Mouse (Mus musculus) layer of hippocampus, adult 9-11 months (tissue): ENCODE data around the gene Hdac11.
A peak's percentile ranks its signal among the peaks of the same experiment; 100 is the strongest.

Experiments used
- DNase-seq: peaks from one replicate; pipeline ENCODE4 v3.0.0; 2022

The Hdac11 gene

DNA sequence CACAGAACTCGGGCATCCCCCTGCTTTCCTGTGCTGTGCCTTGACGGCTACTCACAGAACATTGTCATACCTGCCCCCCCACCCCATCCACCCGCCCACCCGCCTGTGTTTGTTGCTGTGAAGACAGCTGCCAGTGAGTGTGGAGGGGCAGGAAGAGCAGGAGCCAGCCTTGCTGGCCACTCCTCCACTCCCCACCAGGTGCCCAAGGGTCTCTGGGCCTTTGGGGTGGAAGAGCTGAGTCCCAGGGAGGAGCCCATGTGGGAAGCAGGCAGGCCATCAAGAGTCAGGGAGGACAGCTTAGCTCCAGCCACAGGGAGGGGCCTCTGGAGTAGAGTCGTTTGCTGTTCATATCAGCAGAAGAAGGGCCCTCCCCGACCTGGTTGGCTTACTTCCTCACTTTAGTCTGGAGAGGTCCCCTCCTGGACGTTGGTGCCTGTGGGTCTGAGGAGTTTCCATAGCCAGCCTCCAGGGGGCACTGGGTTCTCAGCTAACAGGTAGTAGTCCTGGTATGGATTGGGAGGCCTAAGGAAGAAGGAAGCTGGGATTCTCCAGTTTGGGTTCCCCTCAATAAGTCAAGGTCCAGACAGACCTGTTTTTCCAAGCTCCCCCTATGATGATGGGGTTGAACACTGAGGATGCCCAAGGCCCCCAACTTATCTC lies 16.9 kb downstream of the Hdac11 start:
- no peak for DNase-seq

- DNase-seq, result no peak
Measured at GRCm38 (mm10) chr6:91174211-91174610, 17.7 kb downstream of the Hdac11 start.

- DNase-seq, result peak; percentile 52
Measured at GRCm38 (mm10) chr6:91180767-91181171, 24.3 kb downstream of the Hdac11 start.

GRCm38 (mm10) chr6:91181320-91181719 lies 24.9 kb downstream of the Hdac11 start:
- no peak for DNase-seq

- no peak for DNase-seq
Measured at GRCm38 (mm10) chr6:91182075-91182490, 25.6 kb downstream of the Hdac11 start.

GRCm38 (mm10) chr6:91183041-91183440 lies 26.6 kb downstream of the Hdac11 start:
- DNase-seq, result no peak

DNA sequence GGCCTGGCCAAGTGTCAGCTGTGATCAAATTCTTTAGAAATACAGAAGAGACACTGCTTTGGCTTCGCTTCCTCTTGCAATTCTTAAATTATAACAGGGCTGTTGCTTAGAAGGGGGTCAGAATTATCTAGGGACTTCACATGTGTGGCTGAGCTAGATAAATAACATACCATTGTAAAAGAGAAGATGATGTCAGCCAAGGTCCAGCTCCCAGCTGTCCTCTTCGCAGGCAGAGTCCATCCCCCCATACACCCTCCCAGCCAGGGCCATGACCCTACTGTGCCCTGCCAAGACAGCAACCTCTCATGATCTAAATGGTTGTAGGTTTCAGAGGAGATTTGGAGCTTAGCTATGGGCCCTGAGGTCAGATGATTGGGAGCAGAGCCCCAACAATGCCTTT lies 27.5 kb downstream of the Hdac11 start:
- no peak for DNase-seq

GRCm38 (mm10) chr6:91184776-91185175 lies 28.3 kb downstream of the Hdac11 start:
- DNase-seq, result no peak

DNA sequence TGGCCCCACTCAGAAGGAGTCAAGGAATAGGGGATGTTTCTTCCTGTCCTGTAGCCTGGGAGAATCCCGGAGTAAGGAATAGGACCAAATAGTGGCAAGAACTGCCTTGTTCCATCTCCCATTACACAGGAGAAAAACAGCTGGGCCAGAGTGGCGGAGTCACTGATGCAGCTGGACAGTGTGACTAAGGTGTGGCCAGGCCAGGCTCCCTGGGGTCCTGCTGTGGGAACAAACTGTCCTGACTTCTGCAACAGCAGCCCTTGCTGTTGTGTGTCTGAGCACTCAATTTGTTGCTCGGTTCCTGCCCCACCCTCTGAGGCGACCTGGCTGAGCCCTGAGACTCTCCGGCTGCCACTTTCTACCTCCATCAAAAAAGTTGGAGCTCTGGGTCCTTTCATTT lies 29.0 kb downstream of the Hdac11 start:
- DNase-seq, result no peak

DNA sequence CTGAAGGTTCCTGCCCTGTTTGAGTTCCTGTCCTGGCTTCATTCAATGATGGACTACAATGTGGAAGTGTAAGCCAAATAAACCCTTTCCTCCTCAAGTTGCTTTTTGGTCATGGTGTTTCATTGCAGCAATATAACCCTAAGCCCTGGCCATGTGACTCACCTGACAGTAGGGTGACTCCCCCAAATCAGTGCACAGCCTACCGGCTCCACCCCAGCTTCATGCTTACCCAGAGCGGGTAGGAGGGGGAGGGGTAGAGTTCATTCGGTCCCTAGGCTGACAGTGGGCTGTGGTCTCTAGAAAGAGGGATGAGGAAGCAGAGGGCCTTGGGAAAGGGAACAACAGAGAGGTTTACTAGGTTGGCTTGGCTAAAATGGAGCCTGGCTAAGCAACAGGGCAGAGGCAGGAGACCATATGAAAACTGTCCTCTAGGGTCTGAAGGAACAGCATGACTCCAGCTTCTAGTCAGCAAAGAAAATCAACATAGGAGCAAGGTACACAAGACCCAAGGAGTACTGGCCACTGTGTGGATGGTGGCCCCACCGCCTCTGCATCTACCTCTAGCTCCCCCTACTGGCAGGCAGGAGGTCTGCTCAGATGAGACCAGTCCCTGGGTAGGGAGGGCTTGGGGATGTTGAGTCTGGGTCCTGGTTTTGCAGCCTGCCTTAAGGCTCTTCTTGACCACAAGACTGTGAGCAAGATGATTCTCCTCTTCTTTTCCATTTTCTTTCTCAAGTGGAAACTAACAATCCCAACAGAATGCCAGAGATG lies 29.9 kb downstream of the Hdac11 start:
- no peak for DNase-seq

DNA sequence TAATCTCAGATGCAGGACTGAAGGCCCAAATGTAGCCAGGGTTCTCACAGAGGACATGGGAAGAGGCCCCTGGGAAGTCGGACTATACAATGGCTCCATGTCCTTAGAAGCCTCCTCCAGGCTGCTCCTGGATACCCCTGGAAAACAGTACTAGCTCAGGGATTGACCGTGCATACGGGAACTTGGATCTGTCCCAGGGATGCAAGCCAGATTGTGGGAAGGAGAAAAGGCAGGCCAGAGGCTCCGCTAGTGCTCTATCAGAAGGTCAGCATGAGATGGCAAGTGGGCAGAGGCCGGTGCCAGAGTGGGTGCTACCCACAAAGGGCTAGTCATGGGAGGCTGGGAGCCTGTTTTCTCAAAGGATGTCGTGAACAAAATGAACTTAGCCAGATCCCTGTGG lies 30.5 kb downstream of the Hdac11 start:
- no peak for DNase-seq

DNA sequence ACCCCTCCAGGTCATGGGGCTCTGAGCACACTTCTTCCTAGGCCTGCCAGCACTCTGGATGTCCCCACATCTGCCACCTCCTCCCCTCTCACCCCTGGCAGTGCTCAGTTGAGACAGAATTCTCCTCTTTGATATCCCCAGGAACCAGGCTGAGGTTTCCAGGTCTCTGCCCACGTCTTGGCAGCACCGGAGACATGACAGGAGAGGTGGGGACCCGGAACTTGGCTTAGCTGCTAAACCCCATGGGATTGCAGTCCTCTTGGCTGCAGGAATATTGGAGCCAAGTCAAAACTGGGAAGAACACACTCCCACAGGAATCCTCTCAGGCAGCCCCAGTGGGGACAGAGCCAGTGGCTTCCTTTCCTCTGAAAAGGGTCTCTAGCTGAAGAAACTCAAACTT lies 31.4 kb downstream of the Hdac11 start:
- no peak for DNase-seq

- no peak for DNase-seq
Measured at GRCm38 (mm10) chr6:91189971-91190370, 33.5 kb downstream of the Hdac11 start.

DNA sequence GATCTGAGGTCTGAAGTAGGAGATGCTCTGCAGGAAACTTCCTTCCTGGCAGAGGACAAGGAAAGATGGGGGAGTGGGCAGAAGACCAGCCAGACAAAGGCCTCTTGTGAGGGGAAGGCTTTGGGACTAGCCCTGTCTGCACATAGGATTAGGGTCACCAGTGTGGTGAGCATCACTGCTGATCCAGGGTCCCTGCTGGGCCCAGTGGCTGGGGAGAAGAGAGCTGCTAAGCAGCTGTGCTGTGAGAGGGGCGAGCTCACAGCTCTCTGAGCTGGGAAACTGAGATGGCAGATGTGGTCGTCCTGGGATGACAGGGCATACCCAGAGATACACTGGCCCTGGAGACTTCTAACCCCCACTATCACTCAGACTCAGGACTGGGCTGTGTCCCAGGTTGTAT lies 35.0 kb downstream of the Hdac11 start:
- DNase-seq, result no peak

DNA sequence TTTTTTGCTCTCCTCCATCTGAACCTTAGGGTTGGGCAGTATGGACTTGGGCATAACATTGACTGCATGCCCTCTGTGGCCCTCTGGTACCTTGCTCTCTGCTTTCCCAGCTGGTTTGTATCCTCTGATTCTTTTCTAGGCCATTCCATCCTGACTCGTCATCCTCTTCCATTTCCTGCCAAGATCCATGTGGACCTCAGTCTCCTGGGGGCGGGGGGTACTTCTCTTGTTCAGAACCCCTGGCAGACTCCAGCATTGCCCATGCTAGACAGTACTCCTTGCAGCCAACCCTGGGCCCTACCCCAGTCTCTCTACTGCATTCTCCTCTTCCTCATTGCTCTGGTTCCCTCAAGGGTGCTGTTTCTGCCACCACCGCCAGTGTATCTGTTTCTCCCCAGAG lies 36.0 kb downstream of the Hdac11 start:
- no peak for DNase-seq

DNA sequence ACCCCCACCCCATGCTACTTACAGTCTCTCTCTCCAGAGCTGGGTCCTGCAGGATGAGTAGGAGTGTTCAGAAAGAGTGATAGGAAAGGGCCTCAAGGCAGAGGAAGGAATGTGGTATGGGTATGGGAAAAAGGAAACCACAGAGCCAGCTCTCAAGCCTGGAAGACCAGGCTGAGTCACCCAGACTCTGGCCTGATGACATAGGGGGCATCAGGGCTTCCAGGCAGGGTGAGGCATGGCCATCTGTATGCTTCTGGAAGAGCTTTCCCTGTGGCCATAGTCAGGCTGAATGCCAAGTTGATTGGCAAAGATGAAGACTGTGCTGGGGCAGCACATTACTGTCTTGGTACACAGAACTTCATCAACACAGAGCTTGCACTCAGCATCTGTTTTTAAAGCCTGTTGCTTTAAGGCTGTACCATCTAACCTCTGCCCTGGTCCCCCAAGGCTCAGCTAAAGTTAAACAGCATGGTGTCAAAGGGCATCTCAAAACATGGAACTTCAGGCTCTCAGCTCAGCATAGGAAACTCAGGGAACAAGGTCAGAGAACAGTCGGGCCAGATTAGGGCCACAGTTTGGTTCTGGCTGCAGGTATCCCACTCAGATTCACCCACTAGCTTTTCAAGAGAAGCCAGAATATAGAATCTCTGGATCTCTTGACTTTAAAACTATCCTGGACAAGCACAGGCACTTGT lies 36.5 kb downstream of the Hdac11 start:
- DNase-seq, result no peak

DNA sequence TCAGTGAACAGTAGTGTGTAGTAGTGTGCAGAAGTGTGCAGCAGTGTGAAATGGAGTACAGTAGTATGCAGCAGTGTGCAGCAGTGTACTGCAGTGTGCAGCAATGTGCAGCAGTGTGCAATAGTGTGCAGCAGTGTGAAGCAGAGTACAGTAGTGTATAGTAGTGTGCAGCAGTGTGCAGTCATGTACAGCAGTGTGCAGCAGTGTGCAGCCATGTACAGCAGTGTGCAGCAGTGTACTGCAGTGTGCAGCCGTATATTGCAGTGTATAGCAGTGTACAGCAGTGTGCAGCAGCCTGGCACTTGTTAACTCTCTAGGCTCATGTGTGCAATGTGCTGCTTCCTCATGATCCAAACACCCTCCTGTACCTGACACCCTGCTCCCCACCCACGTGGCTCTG lies 42.0 kb downstream of the Hdac11 start:
- no peak for DNase-seq

DNA sequence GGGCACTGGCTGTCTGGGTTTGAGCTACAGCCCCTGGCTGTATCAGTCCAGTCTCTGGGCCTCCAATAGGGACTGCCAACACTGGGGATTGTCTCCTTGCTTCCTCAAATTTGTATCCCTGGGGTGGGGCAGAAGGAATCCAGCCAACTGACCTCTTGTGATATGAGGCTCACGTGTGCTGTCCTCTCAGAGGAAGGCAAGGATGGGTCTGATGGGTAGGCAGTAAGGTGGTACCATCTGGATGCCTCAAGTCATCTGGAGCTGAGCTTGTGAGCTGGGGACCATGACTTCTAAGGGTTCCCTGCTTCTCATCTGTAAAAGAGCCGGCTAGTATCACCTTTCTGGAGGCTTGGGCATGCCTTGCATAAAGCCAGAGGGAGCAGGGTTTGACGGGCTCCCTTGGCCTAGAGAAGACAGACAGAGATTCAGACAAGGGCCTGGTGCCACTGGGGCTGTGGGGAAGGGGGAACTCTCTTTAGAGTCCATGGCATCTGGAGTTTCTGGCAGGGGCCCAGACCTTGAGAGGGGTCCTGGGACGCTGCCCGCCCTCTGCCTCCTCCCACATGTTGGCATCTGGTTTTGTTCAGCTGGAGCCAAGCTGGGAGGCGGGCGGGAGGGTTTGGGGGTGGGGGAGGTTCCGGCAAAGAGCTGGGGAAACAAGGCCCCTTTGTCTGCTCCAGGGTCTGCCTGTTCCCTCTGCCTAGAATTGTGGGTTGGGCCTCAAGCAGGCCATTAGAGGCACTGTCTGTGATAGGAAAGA lies 44.1 kb downstream of the Hdac11 start:
- peak; percentile 83 for DNase-seq

GRCm38 (mm10) chr6:91201881-91202341 lies 45.4 kb downstream of the Hdac11 start:
- no peak for DNase-seq

GRCm38 (mm10) chr6:91202571-91202970 lies 46.1 kb downstream of the Hdac11 start:
- DNase-seq, result no peak

GRCm38 (mm10) chr6:91205346-91205745 lies 48.9 kb downstream of the Hdac11 start:
- DNase-seq, result no peak

- no peak for DNase-seq
Measured at GRCm38 (mm10) chr6:91205791-91206190, 49.3 kb downstream of the Hdac11 start.

DNA sequence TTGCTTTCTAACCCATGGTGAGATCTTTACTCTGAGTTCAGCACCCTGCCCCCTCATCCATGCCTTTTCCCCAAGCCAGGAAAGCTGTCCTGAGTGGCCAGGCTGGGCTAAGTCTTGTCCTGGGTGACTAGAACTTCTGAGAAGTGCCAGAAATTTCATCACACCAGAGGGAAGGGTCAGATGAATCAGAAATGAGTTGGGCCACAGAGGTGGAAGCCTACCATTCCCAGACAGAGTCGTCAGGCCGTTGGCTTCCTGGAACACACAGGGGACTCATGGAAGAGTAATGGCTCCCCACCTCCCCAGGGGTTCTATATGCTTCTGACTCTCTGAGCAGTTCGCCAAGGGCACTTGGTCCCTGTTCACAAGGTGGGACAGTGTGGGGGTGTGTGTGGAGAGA lies 51.0 kb downstream of the Hdac11 start:
- DNase-seq, result no peak
